Mouse (Mus musculus): Measurements from ENCODE around the gene A030014E15Rik. TPM values are rescaled to one million over a fixed set of nuclear protein-coding genes. Genes with fewer than 3 reads are reported as not detected.
"Not testable (repeated sequence)": the region's sequence is repeated elsewhere in the genome, so short reads cannot be mapped to it uniquely, and the experiment has no call there.

Gene A030014E15Rik
- polyA plus RNA-seq, 1 experiment from 2014 or later = not detected

- TF ChIP-seq CTCF (IDR thresholded peaks at IDR 0.05) = no peak
- no peak for ATAC-seq
- in situ Hi-C loops (cut with MboI; ENCODE audit: low pct_unique_long_range_greater_than_20kb) = no loop called here
- CTCF ChIA-PET = no interaction called here
- POLR2A ChIA-PET = no interaction called here
- DNase-seq (ENCODE audit: low read depth, low spot score) = no peak
- peaks cover 11% of the 10 kb centered on the region for H3K27me3 ChIP-seq
Measured at GRCm38 (mm10) chr1:82948601-82949000, 23.9 kb downstream of the A030014E15Rik start.

GRCm38 (mm10) chr1:82955913-82956312 lies 31.2 kb downstream of the A030014E15Rik start, which contains the start of gene Gm7544:
TSS of gene Gm7544 (minus strand) at chr1:82956013.
- POLR2A ChIA-PET; in situ Hi-C loops (cut with MboI; ENCODE audit: low pct_unique_long_range_greater_than_20kb); CTCF ChIA-PET; DNase-seq (ENCODE audit: low read depth, low spot score); ATAC-seq: not testable (repeated sequence)
- peaks cover 11% of the 10 kb centered on the region for H3K27me3 ChIP-seq

- CTCF ChIA-PET = no interaction called here
- H3K27me3 ChIP-seq = no peaks in the 10 kb centered on the region
- DNase-seq (ENCODE audit: low read depth, low spot score) = no peak
- POLR2A ChIA-PET = no interaction called here
- ATAC-seq = no peak
- in situ Hi-C loops (cut with MboI; ENCODE audit: low pct_unique_long_range_greater_than_20kb) = no loop called here
- no peak for TF ChIP-seq CTCF (IDR thresholded peaks at IDR 0.05)
Measured at GRCm38 (mm10) chr1:82959870-82960385, 35.2 kb downstream of the A030014E15Rik start, which contains the start of gene Gm47955. TSS of gene Gm47955 (plus strand) at chr1:82960286.

- CTCF ChIA-PET = interaction anchor here (0.7 kb wide), 1 partner anchor 261 kb away, joined by 3 read pairs; no protein-coding TSS in a partner anchor
- no peak for ATAC-seq
- in situ Hi-C loops (cut with MboI; ENCODE audit: low pct_unique_long_range_greater_than_20kb) = no loop called here
Measured at GRCm38 (mm10) chr1:82966413-82966812, 41.7 kb downstream of the A030014E15Rik start.

GRCm38 (mm10) chr1:82972046-82972445 lies 47.3 kb downstream of the A030014E15Rik start:
- DNase-seq (ENCODE audit: low read depth, low spot score) = no peak
- TF ChIP-seq CTCF (IDR thresholded peaks at IDR 0.05) = no peak
- peaks cover 7% of the 10 kb centered on the region for H3K27me3 ChIP-seq
- in situ Hi-C loops (cut with MboI; ENCODE audit: low pct_unique_long_range_greater_than_20kb) = no loop called here
- ChIA-PET CTCF (interaction anchor here (0.7 kb wide), 1 partner anchor 185 kb away, joined by 3 read pairs; no protein-coding TSS in a partner anchor), POLR2A (no interaction called here)
- ATAC-seq = peak; percentile 54

More at GRCm38 (mm10) chr1:82966413-82966812, 41.7 kb downstream of the A030014E15Rik start:
- TF ChIP-seq CTCF (IDR thresholded peaks at IDR 0.05) = no peak
- POLR2A ChIA-PET = no interaction called here
- H3K27me3 ChIP-seq = peaks cover 8% of the 10 kb centered on the region
- DNase-seq (ENCODE audit: low read depth, low spot score) = no peak

GRCm38 (mm10) chr1:82973244-82973643 lies 48.5 kb downstream of the A030014E15Rik start:
- in situ Hi-C loops (cut with MboI; ENCODE audit: low pct_unique_long_range_greater_than_20kb) = no loop called here

GRCm38 (mm10) chr1:82973901-82974300 lies 49.2 kb downstream of the A030014E15Rik start:
- DNase-seq (ENCODE audit: low read depth, low spot score) = no peak
- H3K27me3 ChIP-seq = no peaks in the 10 kb centered on the region
- ChIA-PET POLR2A (interaction anchor here (0.5 kb wide), 1 partner anchor 131 kb away, joined by 4 read pairs; no protein-coding TSS in a partner anchor), CTCF (interaction anchor here (0.9 to 3.1 kb wide), 2 partner anchors 14 to 182 kb away, joined by 3 to 19 read pairs; no protein-coding TSS in a partner anchor)
- no peak for TF ChIP-seq CTCF (IDR thresholded peaks at IDR 0.05)
- ATAC-seq = no peak
- in situ Hi-C loops (cut with MboI; ENCODE audit: low pct_unique_long_range_greater_than_20kb) = no loop called here

More at GRCm38 (mm10) chr1:82973244-82973643, 48.5 kb downstream of the A030014E15Rik start:
- DNase-seq (ENCODE audit: low read depth, low spot score) = no peak
- CTCF ChIA-PET = interaction anchor here (0.9 to 3.1 kb wide), 2 partner anchors 15 to 181 kb away, joined by 3 to 19 read pairs; no protein-coding TSS in a partner anchor
- ATAC-seq = no peak
- TF ChIP-seq CTCF (IDR thresholded peaks at IDR 0.05) = peak; percentile 31
- no peaks in the 10 kb centered on the region for H3K27me3 ChIP-seq
- POLR2A ChIA-PET = interaction anchor here (0.5 kb wide), 1 partner anchor 132 kb away, joined by 4 read pairs; no protein-coding TSS in a partner anchor

GRCm38 (mm10) chr1:82974342-82974741 lies 49.6 kb downstream of the A030014E15Rik start:
- ChIA-PET POLR2A (no interaction called here), CTCF (interaction anchor here (0.9 to 3.1 kb wide), 3 partner anchors 14 to 187 kb away, joined by 3 to 19 read pairs (median 4); no protein-coding TSS in a partner anchor)
- H3K27me3 ChIP-seq = no peaks in the 10 kb centered on the region
- in situ Hi-C loops (cut with MboI; ENCODE audit: low pct_unique_long_range_greater_than_20kb) = no loop called here
- ATAC-seq (no peak), DNase-seq (ENCODE audit: low read depth, low spot score) (no peak)
- no peak for TF ChIP-seq CTCF (IDR thresholded peaks at IDR 0.05)

Other genes starting within 250 kb of the A030014E15Rik start
- gene Mff, start 200.0 kb upstream of the A030014E15Rik start, polyA plus RNA-seq (2021) = 219 TPM
- 0.06 TPM for gene Tm4sf20, start 156.5 kb upstream of the A030014E15Rik start, polyA plus RNA-seq (2021)
- gene Gm47791, start 153.7 kb upstream of the A030014E15Rik start, polyA plus RNA-seq (2021) = not detected
- gene Agfg1, start 85.4 kb upstream of the A030014E15Rik start, polyA plus RNA-seq (2021) = 58.7 TPM
- gene A030005L19Rik, start 11.6 kb upstream of the A030014E15Rik start, polyA plus RNA-seq (2021) = not detected
- not detected for gene Gm6217, start 6.5 kb downstream of the A030014E15Rik start, polyA plus RNA-seq (2021)
- not detected for gene A030003K21Rik, start 18.5 kb downstream of the A030014E15Rik start, polyA plus RNA-seq (2021)
- gene Gm7544, start 31.1 kb downstream of the A030014E15Rik start, polyA plus RNA-seq (2021) = not detected
- gene Gm47955, start 35.4 kb downstream of the A030014E15Rik start, polyA plus RNA-seq (2021) = not detected
- not detected for gene Gm47959, start 75.6 kb downstream of the A030014E15Rik start, polyA plus RNA-seq (2021)
- gene Slc19a3, start 113.5 kb downstream of the A030014E15Rik start, polyA plus RNA-seq (2021) = 0.05 TPM
- not detected for gene Krtap28-10, start 117.6 kb downstream of the A030014E15Rik start, polyA plus RNA-seq (2021)
- not detected for gene Gm47969, start 120.0 kb downstream of the A030014E15Rik start, polyA plus RNA-seq (2021)
- gene A030005K14Rik, start 134.5 kb downstream of the A030014E15Rik start, polyA plus RNA-seq (2021) = not detected
- not detected for gene Krtap28-13, start 136.0 kb downstream of the A030014E15Rik start, polyA plus RNA-seq (2021)
- gene Ccl20, start 191.8 kb downstream of the A030014E15Rik start, polyA plus RNA-seq (2021) = 2.6 TPM
- 0.27 TPM for gene Daw1, start 234.8 kb downstream of the A030014E15Rik start, polyA plus RNA-seq (2021)